Mouse (Mus musculus): ENCODE measurements around the gene Qtrt1.

DNA sequence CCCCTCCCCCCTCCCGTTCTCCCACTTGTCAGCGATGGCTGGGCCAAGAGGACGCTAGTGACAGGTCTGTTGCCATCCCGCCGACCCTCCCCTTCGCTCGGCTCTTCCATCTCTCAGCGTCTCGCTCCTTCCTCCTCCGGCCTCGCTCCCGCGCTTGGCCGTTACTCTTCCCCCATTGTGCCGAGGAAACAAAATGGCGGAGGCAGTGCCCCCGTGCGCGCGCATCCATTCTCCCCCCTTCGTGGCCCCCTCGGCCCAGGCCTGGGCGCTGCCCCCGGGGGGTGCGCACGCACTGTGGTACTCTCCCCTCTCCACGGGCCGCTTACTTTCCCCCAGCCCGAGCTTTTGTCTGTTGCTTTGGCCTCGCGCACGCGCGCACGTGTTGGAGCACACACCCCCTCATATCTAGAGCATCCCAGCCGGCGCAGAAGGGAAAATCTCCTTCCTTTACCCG is 43.5 kb upstream of the Qtrt1 start:
- TF ChIP-seq POLR2A (IDR thresholded peaks at IDR 0.05; ENCODE audit: insufficient read depth, low read depth, low read length), result no peak
- no peak for TF ChIP-seq CTCF (IDR thresholded peaks at IDR 0.05)
- TF ChIP-seq EP300 (IDR thresholded peaks at IDR 0.05; ENCODE audit: insufficient read depth, low read depth, low read length), result no peak
